Mouse (Mus musculus) liver, embryonic 12.5 days (tissue): ENCODE measurements around the gene Grasp. TPM values are rescaled to one million over a fixed set of nuclear protein-coding genes. Genes with fewer than 3 reads are reported as not detected.
A peak's percentile ranks its signal among the peaks of the same experiment; 100 is the strongest.

ENCODE experiments used
- ATAC-seq: fragments of 200-750 bp; cut with Nextera tagmentation; 2 replicates; pipeline ENCODE4 v1.8.0; 2017; ENCODE audit warnings: moderate number of reproducible peaks, mild to moderate bottlenecking, moderate library complexity
- H3K27ac ChIP-seq: fragments of 300-500 bp; sonication (generic); 2 replicates; pipeline ENCODE4 v1.5.1; 2016; ENCODE audit warnings: mild to moderate bottlenecking
- H3K27me3 ChIP-seq: fragments of 300-500 bp; sonication (generic); replicated peaks from 2 replicates; pipeline ENCODE4 v1.6.1; 2016; ENCODE audit warnings: mild to moderate bottlenecking, moderate library complexity
- H3K36me3 ChIP-seq: fragments of 300-500 bp; sonication (generic); 2 replicates; pipeline ENCODE4 v1.6.1; 2016; ENCODE audit warnings: mild to moderate bottlenecking, moderate library complexity
- H3K4me1 ChIP-seq: fragments of 300-500 bp; sonication (generic); 2 replicates; pipeline ENCODE4 v1.6.1; 2016
- H3K4me2 ChIP-seq: fragments of 300-500 bp; sonication (generic); 2 replicates; pipeline ENCODE4 v1.6.1; 2016; ENCODE audit warnings: mild to moderate bottlenecking, moderate library complexity
- H3K4me3 ChIP-seq: fragments of 300-500 bp; sonication (generic); 2 replicates; pipeline ENCODE4 v1.5.1; 2016; ENCODE audit warnings: mild to moderate bottlenecking, moderate library complexity
- H3K9ac ChIP-seq: fragments of 300-500 bp; sonication (generic); 2 replicates; pipeline ENCODE4 v1.6.1; 2016; ENCODE audit warnings: mild to moderate bottlenecking, moderate library complexity
- H3K9me3 ChIP-seq: fragments of 300-500 bp; sonication (generic); replicated peaks from 2 replicates; pipeline ENCODE4 v1.6.1; 2016; ENCODE audit warnings: mild to moderate bottlenecking, moderate library complexity
- WGBS: fragments of 180-500 bp; shearing (Covaris S2); methylation state at CpG from one replicate; pipeline ENCODE4 v1.1.7; 2016; ENCODE audit not compliant: insufficient replicate concordance; 5-methylcytosine and 5-hydroxymethylcytosine counted together
- polyA plus RNA-seq: library from polyadenylated mRNA; unstranded; fragments of >200 nt; fragmentation: Nextera tagmentation; extraction: Ambion mirVana; gene quantifications from 2 replicates; pipeline ENCODE4 v1.2.1, GENCODE M21; 2016

Grasp gene
- polyA plus RNA-seq, 1 experiment from 2014 or later, result 0.81 TPM

- Histone ChIP-seq H3K4me2 (no peak overlapping the region), H3K4me1 (0 out of 2 replicates have a peak, but pooled peaks cover 5% of the 10 kb centered on the region), H3K9ac (no peak overlapping the region), H3K36me3 (peaks cover 10% of the 10 kb centered on the region; the same call in 1 of the 2 replicates), H3K27me3 (peaks cover 24% of the 10 kb centered on the region), H3K27ac (no peak overlapping the region), H3K9me3 (no peaks in the 10 kb centered on the region), H3K4me3 (no peak overlapping the region)
- ATAC-seq, result no peak
- WGBS, result 48% methylated on average over 4 of the region's 4 CpGs
Measured at GRCm38 (mm10) chr15:101232607-101233006, 8.6 kb downstream of the Grasp start.

GRCm38 (mm10) chr15:101233183-101233582, 9.2 kb downstream of the Grasp start:
- ATAC-seq, result no peak
- Histone ChIP-seq H3K4me3 (no peak overlapping the region), H3K9me3 (no peaks in the 10 kb centered on the region), H3K4me2 (no peak overlapping the region), H3K27ac (no peak overlapping the region), H3K4me1 (0 out of 2 replicates have a peak, but pooled peaks cover 5% of the 10 kb centered on the region), H3K36me3 (peaks cover 10% of the 10 kb centered on the region; the same call in 1 of the 2 replicates), H3K9ac (no peak overlapping the region), H3K27me3 (peaks cover 28% of the 10 kb centered on the region)
- WGBS, result 70% methylated on average over 3 of the region's 3 CpGs

DNA sequence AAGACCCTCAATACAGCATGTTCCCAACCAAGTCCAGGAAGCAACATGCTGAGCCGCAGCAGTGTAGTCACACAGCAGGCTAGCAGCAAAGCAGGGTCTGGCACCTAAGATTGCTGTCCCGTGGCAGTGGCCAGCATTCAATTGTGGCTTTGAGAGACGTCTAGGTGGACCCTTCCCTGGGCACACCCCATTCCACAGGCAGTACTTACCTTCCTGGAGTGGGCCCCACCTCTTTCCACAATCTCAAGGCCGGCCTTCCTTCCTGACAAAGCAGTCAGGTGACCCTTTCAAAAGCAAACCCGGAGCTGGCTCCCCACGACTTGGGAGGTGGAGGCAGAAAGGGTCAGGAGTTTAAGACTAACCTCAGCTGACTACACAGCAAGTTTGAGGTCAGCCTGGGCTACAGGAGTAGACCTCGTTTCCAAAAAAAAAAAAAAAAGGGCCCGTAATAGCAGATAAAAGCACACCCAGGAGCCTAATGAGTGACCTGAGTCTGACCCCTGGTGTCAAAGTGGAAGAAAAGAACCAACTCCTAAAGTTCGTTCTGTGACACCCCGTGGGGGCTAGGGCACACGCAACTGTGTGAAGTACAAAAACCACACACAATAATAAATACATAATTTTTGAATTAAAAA, 9.8 kb downstream of the Grasp start:
- Histone ChIP-seq H3K9me3 (no peaks in the 10 kb centered on the region), H3K4me3 (no peak overlapping the region), H3K36me3 (peaks cover 10% of the 10 kb centered on the region; the same call in 1 of the 2 replicates), H3K4me1 (0 out of 2 replicates have a peak, but pooled peaks cover 5% of the 10 kb centered on the region), H3K27ac (no peak overlapping the region), H3K27me3 (peaks cover 33% of the 10 kb centered on the region), H3K4me2 (no peak overlapping the region), H3K9ac (no peak overlapping the region)
- 27% methylated on average over 11 of the region's 11 CpGs for WGBS
- no peak for ATAC-seq

GRCm38 (mm10) chr15:101234611-101235341, 10.8 kb downstream of the Grasp start:
- H3K4me2 ChIP-seq, result no peak overlapping the region
- no peak overlapping the region for H3K4me3 ChIP-seq
- H3K36me3 ChIP-seq, result peaks cover 4% of the 10 kb centered on the region; the same call in 1 of the 2 replicates
- ATAC-seq, result no peak
- no peaks in the 10 kb centered on the region for H3K9me3 ChIP-seq
- 64% methylated on average over 10 of the region's 10 CpGs for WGBS
- H3K4me1 ChIP-seq, result 0 out of 2 replicates have a peak, but pooled peaks cover 5% of the 10 kb centered on the region
- no peak overlapping the region for H3K27ac ChIP-seq
- H3K9ac ChIP-seq, result no peak overlapping the region
- H3K27me3 ChIP-seq, result peaks cover 39% of the 10 kb centered on the region

DNA sequence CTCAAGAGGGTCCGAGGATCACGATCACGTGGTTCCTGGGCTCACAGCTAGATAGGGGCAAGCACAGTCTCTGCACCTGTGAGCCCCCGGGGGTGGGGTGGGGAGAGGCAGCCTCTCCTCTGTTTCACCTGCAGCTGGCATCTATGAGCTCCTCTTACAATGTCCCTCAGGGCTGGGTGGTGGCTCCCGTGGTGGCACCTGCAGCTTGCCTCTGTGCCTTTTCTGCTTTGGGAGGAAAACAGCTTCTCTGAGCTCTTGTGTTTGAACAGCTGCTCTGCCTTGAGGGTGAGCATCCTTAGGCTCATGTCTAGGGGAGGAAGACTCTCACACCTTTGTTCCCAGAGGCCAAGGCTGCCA, 11.3 kb downstream of the Grasp start:
- Histone ChIP-seq H3K27ac (no peak overlapping the region), H3K4me1 (0 out of 2 replicates have a peak, but pooled peaks cover 5% of the 10 kb centered on the region), H3K36me3 (0 out of 2 replicates have a peak, but pooled peaks cover 4% of the 10 kb centered on the region), H3K9me3 (no peaks in the 10 kb centered on the region), H3K4me3 (no peak overlapping the region), H3K9ac (no peak overlapping the region), H3K27me3 (peaks cover 39% of the 10 kb centered on the region), H3K4me2 (no peak overlapping the region)
- WGBS, result 40% methylated on average over 5 of the region's 5 CpGs
- ATAC-seq, result no peak

- Histone ChIP-seq H3K27ac (no peak overlapping the region), H3K4me3 (no peak overlapping the region), H3K9me3 (no peaks in the 10 kb centered on the region), H3K4me2 (peak overlapping the region; percentile 8; the same call in 1 of the 2 replicates), H3K9ac (no peak overlapping the region; the same call in 1 of the 2 replicates), H3K27me3 (peaks cover 39% of the 10 kb centered on the region), H3K4me1 (peaks cover 6% of the 10 kb centered on the region), H3K36me3 (0 out of 2 replicates have a peak, but pooled peaks cover 3% of the 10 kb centered on the region)
- 41% methylated on average over 12 of the region's 12 CpGs for WGBS
- ATAC-seq, result no peak
Measured at GRCm38 (mm10) chr15:101235728-101236327, 11.8 kb downstream of the Grasp start.

DNA sequence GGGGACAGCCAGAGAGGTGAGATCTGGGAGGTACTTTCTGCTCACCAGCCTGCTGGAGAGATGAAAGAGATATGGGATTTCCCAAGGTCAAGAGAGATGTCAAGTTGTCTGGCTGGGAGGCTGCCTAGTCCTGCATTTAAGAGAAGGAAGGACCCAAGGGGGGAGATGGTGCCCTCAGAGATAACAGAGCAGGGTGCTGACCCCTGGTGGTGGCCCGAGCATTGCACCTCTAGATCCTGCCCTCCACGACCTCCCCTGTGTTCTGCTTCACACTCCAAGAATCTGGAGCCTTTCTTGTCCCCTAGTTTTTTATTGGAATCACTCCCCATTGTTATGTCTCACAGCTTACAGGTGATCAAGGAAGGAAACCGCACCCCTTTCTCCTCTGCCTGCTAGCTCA, 12.9 kb downstream of the Grasp start:
- no peak for ATAC-seq
- Histone ChIP-seq H3K36me3 (no peaks in the 10 kb centered on the region), H3K9me3 (no peaks in the 10 kb centered on the region), H3K4me1 (peaks cover 17% of the 10 kb centered on the region), H3K27me3 (peaks cover 38% of the 10 kb centered on the region), H3K4me2 (no peak overlapping the region), H3K27ac (no peak overlapping the region), H3K4me3 (no peak overlapping the region), H3K9ac (no peak overlapping the region)
- 3% methylated on average over 3 of the region's 3 CpGs for WGBS

GRCm38 (mm10) chr15:101238885-101239511, 15.0 kb downstream of the Grasp start:
- H3K27me3 ChIP-seq, result peaks cover 36% of the 10 kb centered on the region
- WGBS, result 12% methylated on average over 28 of the region's 28 CpGs
- 0 out of 2 replicates have a peak overlapping the region, but pooled peaks have one; percentile 18 for H3K4me3 ChIP-seq
- H3K4me1 ChIP-seq, result peaks cover 18% of the 10 kb centered on the region
- H3K27ac ChIP-seq, result no peak overlapping the region
- peak overlapping the region; percentile 44 for H3K4me2 ChIP-seq
- H3K36me3 ChIP-seq, result no peaks in the 10 kb centered on the region
- no peak for ATAC-seq
- no peak overlapping the region for H3K9ac ChIP-seq
- H3K9me3 ChIP-seq, result no peaks in the 10 kb centered on the region

- WGBS, result 73% methylated on average over 8 of the region's 8 CpGs
- ATAC-seq, result no peak
Measured at GRCm38 (mm10) chr15:101239821-101240220, 15.8 kb downstream of the Grasp start.

GRCm38 (mm10) chr15:101240799-101241204, 16.8 kb downstream of the Grasp start:
- 6% methylated on average over 10 of the region's 10 CpGs for WGBS
- no peaks in the 10 kb centered on the region for H3K9me3 ChIP-seq
- peak; percentile 64 for ATAC-seq
- H3K27me3 ChIP-seq, result peaks cover 36% of the 10 kb centered on the region
- peaks cover 16% of the 10 kb centered on the region for H3K4me1 ChIP-seq
- H3K4me3 ChIP-seq, result no peak overlapping the region
- peak overlapping the region; percentile 52 for H3K4me2 ChIP-seq
- H3K9ac ChIP-seq, result no peak overlapping the region
- no peaks in the 10 kb centered on the region for H3K36me3 ChIP-seq
- no peak overlapping the region for H3K27ac ChIP-seq

More at GRCm38 (mm10) chr15:101239821-101240220, 15.8 kb downstream of the Grasp start:
- no peak overlapping the region for H3K9ac ChIP-seq
- H3K36me3 ChIP-seq, result no peaks in the 10 kb centered on the region
- no peaks in the 10 kb centered on the region for H3K9me3 ChIP-seq
- H3K27ac ChIP-seq, result no peak overlapping the region
- H3K4me3 ChIP-seq, result no peak overlapping the region
- peaks cover 18% of the 10 kb centered on the region for H3K4me1 ChIP-seq
- peaks cover 36% of the 10 kb centered on the region for H3K27me3 ChIP-seq
- H3K4me2 ChIP-seq, result no peak overlapping the region

DNA sequence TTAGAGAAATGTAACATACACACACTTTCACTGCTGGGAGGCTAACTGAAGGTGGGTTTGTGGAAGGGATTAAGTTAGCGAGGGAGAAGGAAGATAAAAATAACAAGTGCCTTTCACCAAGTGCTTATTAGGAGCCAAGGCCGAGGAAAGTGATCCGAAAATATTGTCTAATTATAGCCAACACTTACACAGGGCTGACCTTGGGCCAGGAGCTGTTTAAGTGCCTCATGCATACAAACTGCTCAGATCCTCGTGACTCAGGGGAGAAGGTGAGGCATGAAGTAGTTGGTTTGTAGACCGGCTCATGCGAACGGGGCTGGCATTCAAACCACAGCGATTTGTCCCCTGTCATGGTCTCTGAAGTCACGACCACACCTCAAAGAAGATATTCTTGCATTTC, 17.2 kb downstream of the Grasp start:
- Histone ChIP-seq H3K27me3 (peaks cover 32% of the 10 kb centered on the region), H3K4me2 (peak overlapping the region; percentile 52), H3K27ac (no peak overlapping the region), H3K9me3 (no peaks in the 10 kb centered on the region), H3K36me3 (no peaks in the 10 kb centered on the region), H3K4me1 (peaks cover 20% of the 10 kb centered on the region), H3K4me3 (no peak overlapping the region), H3K9ac (no peak overlapping the region)
- WGBS, result 35% methylated on average over 9 of the region's 9 CpGs
- no peak for ATAC-seq
